Mouse (Mus musculus) ES-E14 (cell line): ENCODE measurements around the gene Acox1. TPM values are rescaled to one million over a fixed set of nuclear protein-coding genes. Genes with fewer than 3 reads are reported as not detected.

Experiments
- DNase-seq: peaks from one replicate; pipeline ENCODE4 v3.0.0-alpha.2; 2013; ENCODE audit warnings: low read depth, low spot score
- H3K27ac ChIP-seq: 2 replicates; pipeline ENCODE4 v1.5.1; 2012; ENCODE audit warnings: low read depth, mild to moderate bottlenecking, low read length, moderate library complexity, mixed read lengths; ENCODE audit not compliant: poor library complexity, insufficient read depth, severe bottlenecking
- H3K36me3 ChIP-seq: 2 replicates; pipeline ENCODE4 v1.6.1; 2012; ENCODE audit warnings: mild to moderate bottlenecking, low read length, moderate library complexity, mixed read lengths; ENCODE audit not compliant: control insufficient read depth, poor library complexity, insufficient read depth, severe bottlenecking
- H3K4me1 ChIP-seq, 2 experiments: fragments of 150-350 bp in 1 of 2; sonication (generic) in 1 of 2; 2 replicates each; pipeline ENCODE4 v1.6.1; 2012; ENCODE audit warnings: low read length in 2 of 2, mild to moderate bottlenecking in 1 of 2, mixed read lengths in 1 of 2; ENCODE audit not compliant: control insufficient read depth in 2 of 2, insufficient read depth in 2 of 2, poor library complexity in 1 of 2
- H3K4me3 ChIP-seq, 2 experiments: fragments of 150-350 bp in 1 of 2; sonication (generic) in 1 of 2; 2 replicates each; pipeline ENCODE4 v1.5.1; 2012; ENCODE audit warnings: low read length in 2 of 2, low read depth in 1 of 2, mild to moderate bottlenecking in 1 of 2, mixed read lengths in 1 of 2; ENCODE audit not compliant: insufficient read depth in 1 of 2, poor library complexity in 1 of 2, severe bottlenecking in 1 of 2
- H3K9ac ChIP-seq: 2 replicates; pipeline ENCODE4 v1.6.1; 2012; ENCODE audit warnings: low read depth, mild to moderate bottlenecking, low read length, mixed read lengths; ENCODE audit not compliant: poor library complexity, insufficient read depth, severe bottlenecking
- H3K9me3 ChIP-seq: fragments of 150-350 bp; sonication (generic); 2 replicates; pipeline ENCODE4 v1.6.1; 2012; ENCODE audit warnings: low read depth, mild to moderate bottlenecking, low read length; ENCODE audit not compliant: control insufficient read depth, insufficient read depth
- CHD2 ChIP-seq: IDR thresholded peaks from 2 replicates; pipeline ENCODE4 v1.6.1; 2014; ENCODE audit warnings: mild to moderate bottlenecking, low read depth, low read length, inconsistent platforms
- HCFC1 ChIP-seq: IDR thresholded peaks from 2 replicates; pipeline ENCODE4 v1.6.1; 2012; ENCODE audit warnings: low read length, inconsistent platforms, borderline replicate concordance; ENCODE audit not compliant: insufficient read depth
- MAFK ChIP-seq: IDR thresholded peaks from 2 replicates; pipeline ENCODE4 v1.6.1; 2014; ENCODE audit warnings: mild to moderate bottlenecking, low read depth, low read length, inconsistent platforms; ENCODE audit not compliant: insufficient read depth
- ZC3H11A ChIP-seq: IDR thresholded peaks from 2 replicates; pipeline ENCODE4 v1.6.1; 2012; ENCODE audit warnings: low read depth, mild to moderate bottlenecking, inconsistent platforms, low read length, borderline replicate concordance
- ZNF384 ChIP-seq: IDR thresholded peaks from 2 replicates; pipeline ENCODE4 v1.6.1; 2012; ENCODE audit warnings: low read depth, low read length, inconsistent platforms
- in situ Hi-C, 2 experiments: fragments of 600-800 bp; cut with MboI; formaldehyde crosslinking; loops; one replicate each; pipeline ENCODE4 v1.15.1; 2025; ENCODE audit warnings: low sequenced_read_pairs in 2 of 2, inconsistent platforms in 1 of 2; ENCODE audit not compliant: unreplicated experiment in 2 of 2
- total RNA-seq: library from RNA; depleted of rRNA; stranded (reverse); fragments of 300-350 nt; gene quantifications from 2 replicates; pipeline ENCODE4 v1.2.3, GENCODE M21; 2012

The Acox1 gene
- total RNA-seq, 1 experiment, result 16.5 TPM

- DNase-seq, result no peak
- H3K9me3 ChIP-seq, result no peaks in the 10 kb centered on the region
- H3K27ac ChIP-seq, result no peak overlapping the region
- H3K36me3 ChIP-seq, result no peaks in the 10 kb centered on the region
- TF ChIP-seq ZC3H11A, result no peak
- no peak for TF ChIP-seq HCFC1
- no peak for TF ChIP-seq CHD2
- no peak for TF ChIP-seq MAFK
- TF ChIP-seq ZNF384, result no peak
- peaks cover 0 to 14% of the 10 kb centered on the region in 2 experiments; a peak in 3 of 4 replicates for H3K4me1 ChIP-seq
- peak overlapping the region; percentile 39 to 51; a peak in 3 of 4 replicates for H3K4me3 ChIP-seq
- in situ Hi-C loops, result no loop called here
- H3K9ac ChIP-seq, result peak overlapping the region; percentile 23
Observed at GRCm38 (mm10) chr11:116232427-116232826, 33.6 kb upstream of the Acox1 start.

- no peak overlapping the region for H3K4me3 ChIP-seq
- H3K4me1 ChIP-seq, result peaks cover 0 to 9% of the 10 kb centered on the region in 2 experiments; a peak in 2 of 4 replicates
- H3K9ac ChIP-seq, result no peak overlapping the region
Observed at GRCm38 (mm10) chr11:116228699-116229098, 29.9 kb upstream of the Acox1 start.

GRCm38 (mm10) chr11:116226414-116226813, 27.6 kb upstream of the Acox1 start:
- peaks cover 0 to 6% of the 10 kb centered on the region in 2 experiments; a peak in 2 of 4 replicates for H3K4me1 ChIP-seq
- in situ Hi-C loops, result no loop called here
- H3K9ac ChIP-seq, result no peak overlapping the region
- no peak overlapping the region for H3K4me3 ChIP-seq
- TF ChIP-seq ZC3H11A (peak; percentile 84), MAFK (no peak), ZNF384 (peak; percentile 81)
- no peaks in the 10 kb centered on the region for H3K9me3 ChIP-seq
- H3K27ac ChIP-seq, result no peak overlapping the region
- no peaks in the 10 kb centered on the region for H3K36me3 ChIP-seq
- DNase-seq, result peak; percentile 87

More at GRCm38 (mm10) chr11:116228699-116229098, 29.9 kb upstream of the Acox1 start:
- in situ Hi-C loops, result no loop called here
- no peaks in the 10 kb centered on the region for H3K36me3 ChIP-seq
- TF ChIP-seq HCFC1, result no peak
- no peak for TF ChIP-seq CHD2
- no peak for TF ChIP-seq ZNF384
- TF ChIP-seq MAFK, result no peak
- no peak for TF ChIP-seq ZC3H11A
- no peaks in the 10 kb centered on the region for H3K9me3 ChIP-seq
- H3K27ac ChIP-seq, result no peak overlapping the region
- DNase-seq, result no peak

- TF ChIP-seq ZC3H11A (no peak), HCFC1 (no peak), MAFK (no peak), ZNF384 (no peak), CHD2 (no peak)
- peak overlapping the region; percentile 48 to 57 for H3K4me3 ChIP-seq
- H3K4me1 ChIP-seq, result peaks cover 0 to 11% of the 10 kb centered on the region in 2 experiments; a peak in 1 of 4 replicates
- no peak overlapping the region for H3K27ac ChIP-seq
- peak overlapping the region; percentile 6; the same call in 1 of the 2 replicates for H3K9ac ChIP-seq
- DNase-seq, result no peak
- H3K36me3 ChIP-seq, result no peaks in the 10 kb centered on the region
- in situ Hi-C loops, result loop anchor here in 1 of 2 experiments (5.0 kb wide), 1 partner anchor 235 kb away; no protein-coding TSS in a partner anchor
- H3K9me3 ChIP-seq, result no peaks in the 10 kb centered on the region
Observed at GRCm38 (mm10) chr11:116222740-116223059, 23.9 kb upstream of the Acox1 start.
